Mouse (Mus musculus): Measurements from ENCODE around the gene Retsat.

The Retsat gene

DNA sequence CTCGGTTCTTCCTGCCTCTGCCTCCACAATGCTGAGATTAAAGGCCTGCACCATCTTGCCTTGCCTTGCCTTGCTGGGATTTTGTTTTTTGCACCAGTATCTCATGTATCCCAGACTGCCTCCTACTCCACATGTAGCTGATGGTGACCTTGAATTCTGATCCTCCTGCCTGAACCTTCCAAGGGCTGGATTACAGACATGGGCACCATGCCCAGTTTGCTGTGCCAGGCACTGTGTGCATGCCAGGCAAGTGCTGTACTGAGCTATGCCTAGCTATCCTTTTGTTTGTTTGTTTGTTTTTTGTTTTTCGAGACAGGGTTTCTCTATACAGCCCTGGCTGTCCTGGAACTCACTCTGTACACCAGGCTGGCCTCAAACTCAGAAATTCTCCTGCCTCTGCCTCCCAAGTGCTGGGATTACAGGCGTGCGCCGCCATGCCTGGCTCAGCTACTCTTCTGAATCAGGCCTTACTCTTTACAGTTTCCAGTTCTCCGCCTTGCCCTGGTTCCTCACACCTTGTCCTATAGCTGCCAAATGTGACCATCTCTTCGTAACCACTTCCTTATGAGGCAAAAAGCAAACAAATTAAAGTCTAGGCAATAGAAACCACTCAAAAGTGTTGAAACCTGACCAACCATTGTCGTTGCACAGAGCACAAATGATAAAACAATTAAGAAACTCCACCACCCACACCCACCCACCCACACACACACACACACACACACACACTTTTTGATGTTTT is 25.6 kb downstream of the Retsat start:
- DNase-seq (ENCODE audit: low read depth, low spot score) = no peak

DNA sequence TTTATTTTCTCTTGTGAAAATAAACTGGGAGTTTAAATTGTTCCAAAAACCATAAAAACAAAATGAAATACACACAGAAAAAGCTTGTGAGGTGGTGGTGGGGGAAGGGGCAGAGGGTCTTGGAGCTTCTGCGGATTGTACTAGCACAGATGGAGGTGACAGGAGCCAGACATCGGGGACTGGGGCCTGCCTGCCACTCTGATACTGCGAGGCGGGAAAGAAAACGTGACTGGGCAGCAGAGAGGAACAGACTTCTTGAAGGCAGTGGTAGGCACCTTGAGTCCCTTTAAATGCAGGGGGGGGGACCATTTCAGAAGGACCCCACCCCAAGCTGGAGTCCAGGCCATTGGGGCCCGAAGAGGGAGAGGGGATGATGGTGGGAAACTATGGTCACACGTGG is 28.1 kb downstream of the Retsat start:
- no peak for DNase-seq (ENCODE audit: low read depth, low spot score)

DNA sequence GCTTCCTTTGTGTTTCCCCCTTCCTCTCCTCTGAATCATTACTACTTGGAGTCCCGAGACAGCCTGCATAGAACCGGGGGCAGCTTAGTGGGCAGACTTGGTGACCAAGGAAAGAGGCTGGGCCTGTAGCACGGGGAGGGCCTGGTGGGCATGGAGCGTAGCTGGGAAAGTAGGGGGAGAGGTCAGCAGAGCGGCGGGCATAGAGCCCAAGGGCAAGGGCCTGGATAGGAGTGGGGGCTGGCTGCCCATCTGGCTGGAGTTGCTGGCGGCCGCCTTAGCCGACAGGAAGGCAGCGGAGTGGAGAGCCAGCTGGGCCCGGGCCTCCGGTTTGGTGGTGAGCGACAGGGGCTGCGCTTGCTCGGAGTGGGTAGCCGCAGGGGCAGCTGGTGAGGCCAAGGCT is 29.0 kb downstream of the Retsat start:
- no peak for DNase-seq (ENCODE audit: low read depth, low spot score)

DNA sequence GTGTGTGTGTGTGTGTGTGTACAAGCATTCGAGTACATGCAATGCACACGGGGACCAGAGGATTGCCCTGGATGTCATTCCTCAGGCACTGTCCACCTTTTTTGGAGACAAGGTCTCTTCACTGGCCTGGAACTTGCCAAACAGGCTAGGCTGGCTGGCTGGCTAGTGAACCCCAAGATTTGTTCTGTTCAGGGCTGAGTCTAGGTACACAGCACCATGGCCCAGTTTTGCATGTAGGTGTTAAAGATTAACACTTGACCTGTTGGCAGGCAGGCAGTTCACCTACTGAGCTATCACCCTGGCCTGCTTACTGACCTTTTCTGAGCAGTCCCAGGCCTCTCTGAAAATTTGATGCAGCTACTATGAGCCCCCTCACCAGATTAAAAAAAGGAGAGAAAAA is 32.1 kb downstream of the Retsat start:
- no peak for DNase-seq (ENCODE audit: low read depth, low spot score)

DNA sequence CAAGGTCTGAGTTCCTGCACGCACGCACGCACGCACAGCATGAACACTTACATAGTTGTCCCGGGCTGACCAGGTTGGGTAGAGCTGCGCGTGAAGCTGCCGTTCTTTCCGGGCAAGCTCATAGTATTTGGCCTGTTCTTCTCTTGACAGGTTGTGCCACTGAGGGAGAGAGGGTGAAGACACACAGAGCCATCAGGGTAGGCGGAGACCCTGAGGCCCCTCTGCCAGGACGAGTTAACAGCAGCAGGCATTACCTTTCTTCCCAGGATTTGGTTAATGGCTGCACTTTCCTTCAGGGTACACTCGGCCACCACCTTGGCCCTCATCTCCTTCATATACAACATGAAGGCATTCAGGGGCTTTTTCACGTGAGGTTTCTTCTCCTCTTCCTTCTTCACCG is 32.7 kb downstream of the Retsat start:
- DNase-seq (ENCODE audit: low read depth, low spot score) = no peak

DNA sequence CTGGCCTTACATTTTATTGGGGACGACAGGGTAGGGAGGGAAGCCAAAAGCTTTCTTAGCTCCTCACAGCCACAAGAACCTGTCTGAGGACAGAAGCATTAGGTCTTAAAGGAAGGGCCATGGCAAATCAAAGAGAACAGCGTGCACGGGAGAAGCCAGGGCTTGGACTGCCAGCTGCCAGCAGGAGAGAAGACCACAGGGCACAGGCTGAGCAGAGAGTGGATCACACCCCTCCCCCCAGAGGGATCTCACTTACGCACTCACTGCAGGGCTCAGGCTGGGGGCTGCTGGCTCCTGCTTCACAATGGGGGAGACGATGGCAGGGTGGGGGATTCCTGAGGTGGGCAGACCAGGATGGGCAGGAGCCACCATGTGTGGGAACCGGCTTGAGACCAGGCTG is 33.4 kb downstream of the Retsat start:
- DNase-seq (ENCODE audit: low read depth, low spot score) = no peak

DNA sequence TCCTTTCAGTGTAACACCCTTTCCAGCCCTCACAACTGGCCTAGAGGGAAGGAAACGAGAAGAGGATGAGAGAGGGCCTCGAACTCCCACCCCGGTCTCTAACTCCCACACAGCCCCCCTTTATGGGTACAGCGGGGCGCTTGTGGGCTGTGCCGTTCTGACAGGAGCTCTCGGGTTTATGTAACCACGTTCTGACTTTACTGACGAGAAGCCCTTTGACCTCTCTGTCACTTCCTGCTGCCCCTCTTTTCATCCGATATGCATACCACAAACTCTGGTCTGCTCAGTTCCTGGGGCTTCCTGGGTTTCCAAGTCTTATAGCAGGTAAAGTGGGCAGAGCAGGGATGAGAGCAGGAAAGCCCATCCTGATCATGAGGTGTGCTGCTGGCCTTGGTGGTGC is 36.0 kb downstream of the Retsat start:
- DNase-seq (ENCODE audit: low read depth, low spot score) = peak; percentile 36

DNA sequence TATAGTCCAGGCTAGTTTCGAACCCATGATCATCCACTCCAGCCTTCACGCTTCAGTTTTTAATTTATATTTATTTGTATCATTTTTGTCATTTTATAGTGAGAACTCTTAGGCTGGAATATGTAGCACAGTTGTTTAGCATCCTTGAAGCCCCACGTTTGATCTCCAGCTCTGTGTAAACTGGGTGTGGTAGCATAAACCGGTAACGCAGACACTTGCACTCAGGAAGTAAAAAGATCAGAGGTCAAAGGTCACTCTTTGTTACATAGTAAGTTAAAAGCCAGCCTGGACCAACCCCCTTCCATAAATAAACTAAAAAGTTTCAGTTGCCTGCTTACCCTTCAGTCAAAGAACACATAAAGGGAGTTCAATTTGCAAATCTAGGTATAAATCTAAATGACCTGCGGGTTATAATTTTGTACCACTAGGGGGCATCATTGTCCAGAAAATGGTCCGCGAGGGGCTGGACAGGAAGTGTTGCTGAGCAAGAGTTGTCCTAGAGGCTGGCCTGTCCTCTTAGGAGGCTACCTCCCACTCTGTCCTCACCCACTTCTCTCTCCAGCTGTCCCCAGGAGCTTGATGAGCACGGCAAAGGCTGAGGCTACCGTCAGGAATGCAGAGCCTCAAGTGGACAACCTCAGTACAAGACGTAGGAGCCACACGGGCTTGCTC is 37.6 kb downstream of the Retsat start:
- DNase-seq (ENCODE audit: low read depth, low spot score) = peak; percentile 70

DNA sequence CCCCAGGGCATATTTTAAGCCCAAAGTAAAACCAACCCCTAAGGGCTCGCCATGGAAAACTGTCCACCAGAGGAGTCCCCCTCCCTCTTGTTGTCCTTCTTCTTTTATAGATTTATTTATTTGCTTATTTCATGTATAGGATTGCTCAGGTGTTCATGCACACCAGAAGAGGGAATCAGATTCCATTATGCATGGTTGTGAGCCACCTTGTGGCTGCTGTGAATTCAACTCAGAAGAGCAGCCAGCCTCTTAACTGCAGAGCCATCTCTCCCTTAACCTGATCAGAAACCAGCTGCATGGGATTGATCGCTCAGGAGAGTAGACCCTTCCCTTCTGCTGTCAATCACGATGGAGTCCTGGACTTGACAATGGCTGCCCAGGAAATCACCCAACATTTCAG is 38.7 kb downstream of the Retsat start:
- DNase-seq (ENCODE audit: low read depth, low spot score) = peak; percentile 56

DNA sequence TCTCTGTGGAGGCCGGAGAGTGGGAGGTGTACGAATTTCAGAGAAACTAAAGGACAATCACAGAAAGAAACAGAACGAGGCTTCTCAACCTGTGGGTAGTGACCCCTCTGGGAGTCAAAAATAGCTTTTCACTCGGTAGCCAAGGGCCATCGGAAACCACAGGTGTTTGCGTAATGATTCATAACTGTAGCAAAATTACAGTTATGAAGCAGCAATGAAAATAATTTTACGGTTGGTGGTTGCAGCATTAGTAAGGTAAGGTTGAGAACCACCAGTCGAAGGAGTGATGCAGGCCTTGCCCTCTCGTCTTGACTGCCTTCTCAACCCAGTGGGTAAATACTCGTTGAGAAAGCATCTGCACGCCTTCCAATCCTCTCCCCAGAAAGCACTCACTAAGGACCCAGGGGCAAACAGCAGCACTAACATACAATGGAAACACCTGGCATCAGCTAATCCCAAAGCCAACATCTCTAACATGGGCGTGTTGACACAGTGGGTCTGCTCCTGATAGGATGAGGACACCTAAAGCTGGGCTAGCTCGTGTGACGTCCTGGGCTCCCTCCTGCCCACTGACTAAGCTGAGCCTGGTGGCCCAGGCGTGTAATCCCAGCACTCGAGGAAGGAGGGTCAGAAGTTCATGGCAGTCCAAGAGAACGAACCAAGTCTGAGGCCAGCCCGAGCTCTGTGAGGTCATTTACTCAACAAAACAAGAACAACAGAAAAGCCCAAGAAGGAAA is 43.1 kb downstream of the Retsat start:
- no peak for DNase-seq (ENCODE audit: low read depth, low spot score)

DNA sequence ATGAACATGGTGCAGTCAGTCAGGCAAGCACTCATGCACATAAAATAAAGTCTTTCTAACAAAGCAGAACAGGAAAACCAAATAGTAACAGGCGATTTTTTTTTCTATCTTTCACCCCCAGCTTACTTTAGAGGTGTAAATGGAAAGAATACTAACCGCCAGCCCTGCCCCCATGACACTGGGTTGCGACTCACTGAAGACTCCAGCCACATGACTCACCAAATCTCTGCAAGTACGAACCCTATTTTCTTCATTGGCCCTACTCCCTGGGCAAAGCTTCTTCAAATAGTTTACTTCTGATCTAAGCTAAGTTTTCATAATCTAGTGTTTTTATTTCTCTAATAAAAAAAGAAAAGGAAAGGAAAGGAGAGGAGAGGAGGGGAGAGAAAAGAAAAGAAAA is 46.3 kb downstream of the Retsat start:
- no peak for DNase-seq (ENCODE audit: low read depth, low spot score)

DNA sequence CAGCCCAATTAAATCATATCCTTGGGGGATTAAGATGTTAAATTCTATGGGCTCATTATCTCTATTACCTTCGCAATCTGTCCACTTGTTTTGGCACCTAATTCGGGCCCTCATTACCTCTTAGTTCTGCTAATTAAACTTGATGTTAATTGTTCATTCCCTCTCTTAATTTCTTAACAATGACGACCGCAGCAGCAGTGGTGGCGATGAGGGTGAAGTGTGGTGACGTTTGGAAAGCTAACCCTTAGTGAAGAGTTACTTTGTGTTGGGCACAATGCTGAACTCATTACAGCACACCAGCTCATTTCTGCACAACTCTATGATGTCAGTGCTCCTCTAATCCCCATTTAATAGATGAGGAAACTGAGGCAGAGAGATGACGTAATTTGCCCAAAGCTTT is 47.1 kb downstream of the Retsat start:
- DNase-seq (ENCODE audit: low read depth, low spot score) = no peak

DNA sequence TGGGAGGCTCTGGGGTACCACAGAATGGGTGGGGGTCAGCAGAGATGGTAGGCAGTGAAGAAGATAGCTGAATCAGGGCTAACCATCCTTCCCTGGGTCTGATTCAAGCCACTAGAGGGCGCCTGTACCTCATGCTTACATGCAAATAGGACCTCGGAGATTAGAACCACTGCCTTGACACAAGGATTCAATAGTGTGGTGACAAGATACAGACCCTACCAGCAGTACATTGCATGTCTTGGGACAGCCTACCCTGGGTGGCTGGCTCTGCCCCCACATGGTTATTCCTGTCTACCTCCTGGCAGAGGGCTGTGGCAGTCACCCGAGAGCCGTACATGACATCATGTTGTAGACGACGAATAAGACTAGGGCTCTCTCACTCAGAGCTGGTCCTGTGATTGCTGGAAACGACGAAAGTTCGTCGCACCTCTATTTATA is 49.1 kb downstream of the Retsat start:
- peak; percentile 83 for DNase-seq (ENCODE audit: low read depth, low spot score)

DNA sequence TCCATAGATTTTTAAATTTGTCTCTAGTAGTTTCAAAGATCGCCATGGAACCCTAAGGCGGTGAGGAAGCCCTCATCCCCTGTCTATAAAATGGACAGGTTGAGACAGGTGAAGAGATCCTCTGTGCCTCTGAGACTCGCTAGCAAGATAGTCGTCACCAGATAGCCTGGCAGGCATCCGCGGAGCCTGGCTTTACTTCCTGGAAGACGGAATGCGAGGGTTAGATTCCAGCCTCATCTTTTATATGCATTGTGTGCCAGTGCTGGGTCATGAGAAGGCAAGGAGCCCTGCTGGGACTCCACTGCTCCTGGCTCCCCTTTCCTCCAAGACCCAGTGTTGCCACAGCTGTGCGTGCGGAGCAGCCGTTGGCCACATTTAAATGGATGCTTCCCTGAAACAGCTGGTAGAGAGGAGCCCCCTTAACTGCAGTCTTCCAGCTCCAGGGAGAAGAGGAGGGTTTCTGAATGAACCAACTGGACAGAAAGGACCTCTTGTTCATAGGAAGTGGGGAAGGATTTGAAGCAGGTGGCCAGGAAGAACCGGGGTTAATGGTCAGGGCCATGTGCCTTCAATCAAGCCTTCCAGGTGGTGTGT is 49.8 kb downstream of the Retsat start:
- DNase-seq (ENCODE audit: low read depth, low spot score) = no peak

DNA sequence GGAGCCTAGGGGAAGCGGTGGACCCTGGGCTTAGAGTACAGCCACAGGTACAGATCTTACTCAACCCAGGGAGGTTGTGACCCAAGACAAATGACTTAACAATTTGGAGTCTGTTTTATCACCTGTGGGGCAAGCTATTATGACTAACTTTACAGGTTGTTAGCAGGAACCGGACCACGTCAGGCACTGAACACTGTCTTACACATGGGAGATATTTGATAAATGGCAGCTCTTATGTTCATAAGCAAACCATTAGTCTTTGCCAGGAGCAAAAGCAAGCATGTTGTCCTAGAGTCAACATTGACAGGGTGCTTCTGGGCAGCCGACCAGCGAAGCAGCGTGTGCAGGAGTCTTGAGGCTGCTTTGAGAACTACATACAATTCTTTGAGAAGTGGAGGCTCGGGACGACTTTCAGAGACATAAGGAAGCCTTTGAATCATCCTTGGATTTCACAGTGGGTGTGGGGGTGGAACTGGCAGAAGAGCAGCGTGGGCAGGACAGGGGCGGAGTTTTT is 52.1 kb downstream of the Retsat start:
- no peak for DNase-seq (ENCODE audit: low read depth, low spot score)

DNA sequence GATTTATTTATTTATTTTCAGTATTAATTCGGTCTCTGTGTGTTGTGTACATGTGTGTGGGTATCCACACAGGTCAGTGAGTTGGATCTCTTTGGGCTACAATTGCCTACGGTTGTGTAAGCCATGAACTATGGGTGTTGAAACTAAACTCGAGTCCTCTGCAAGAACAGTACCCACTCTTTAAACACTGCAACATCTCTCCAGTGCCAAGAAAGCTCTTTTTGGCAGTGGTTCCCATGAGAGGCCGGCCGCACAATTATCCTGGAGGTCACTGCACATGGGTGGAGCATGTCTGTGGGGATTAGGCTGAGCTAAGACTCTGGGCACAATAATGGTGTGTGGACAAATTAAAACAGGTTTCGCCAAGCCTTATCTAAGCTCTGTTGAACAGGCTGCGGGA is 55.1 kb downstream of the Retsat start:
- no peak for DNase-seq (ENCODE audit: low read depth, low spot score)

DNA sequence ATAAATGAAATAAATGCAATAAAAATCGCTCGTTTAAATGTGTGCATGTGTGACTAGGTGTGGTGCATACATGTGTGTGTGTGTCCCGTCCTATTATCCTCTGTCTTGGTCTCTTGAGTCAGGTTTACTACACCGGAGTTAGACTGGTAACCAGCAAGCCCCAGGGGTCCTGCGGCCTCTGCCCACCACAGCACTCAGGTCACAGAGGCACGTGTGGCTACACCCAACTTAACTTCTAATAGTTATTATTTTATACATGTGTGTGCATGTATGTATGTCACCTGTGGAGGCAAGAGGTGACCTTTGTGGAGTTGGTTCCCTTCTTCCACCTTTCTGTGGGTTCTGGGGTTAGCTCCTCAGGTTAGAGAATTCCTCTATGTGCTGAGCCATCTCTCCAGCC is 56.1 kb downstream of the Retsat start:
- DNase-seq (ENCODE audit: low read depth, low spot score) = no peak

DNA sequence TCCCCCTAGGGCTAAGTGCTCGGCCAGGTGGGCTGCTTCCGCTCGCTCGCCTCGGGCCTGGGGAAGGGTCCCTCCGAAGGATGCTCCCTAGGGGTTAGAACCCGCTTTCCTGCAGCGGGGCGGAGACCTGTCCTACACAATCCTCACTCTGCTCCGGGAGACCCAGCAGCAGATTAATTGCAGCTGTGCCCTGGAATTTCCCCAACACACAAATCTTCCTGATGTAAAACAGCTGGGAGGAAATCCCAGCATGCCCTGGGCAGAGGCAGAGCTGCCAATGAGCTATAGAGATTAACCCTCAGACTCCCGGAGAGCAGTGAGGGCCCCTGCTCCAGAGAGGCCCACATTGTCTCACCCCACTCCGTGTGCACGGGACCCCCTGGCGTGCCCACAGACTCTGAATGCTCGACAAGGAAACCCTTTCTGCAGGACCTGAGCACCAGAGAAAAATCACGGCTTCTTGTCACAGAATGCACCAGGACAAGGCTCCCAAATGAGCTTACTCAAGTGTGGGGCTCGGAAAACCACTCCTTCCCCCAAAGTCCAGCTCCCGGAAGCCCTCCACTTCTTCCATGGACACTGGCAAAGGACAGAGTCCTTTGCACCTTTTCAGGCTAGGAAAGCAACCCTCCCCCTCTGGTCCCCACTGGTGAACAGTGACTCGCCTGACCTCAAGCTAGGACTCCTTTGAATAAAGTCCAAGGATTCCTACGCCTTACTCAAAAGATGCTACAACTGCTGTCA is 57.2 kb downstream of the Retsat start:
- DNase-seq (ENCODE audit: low read depth, low spot score) = peak; percentile 20

DNA sequence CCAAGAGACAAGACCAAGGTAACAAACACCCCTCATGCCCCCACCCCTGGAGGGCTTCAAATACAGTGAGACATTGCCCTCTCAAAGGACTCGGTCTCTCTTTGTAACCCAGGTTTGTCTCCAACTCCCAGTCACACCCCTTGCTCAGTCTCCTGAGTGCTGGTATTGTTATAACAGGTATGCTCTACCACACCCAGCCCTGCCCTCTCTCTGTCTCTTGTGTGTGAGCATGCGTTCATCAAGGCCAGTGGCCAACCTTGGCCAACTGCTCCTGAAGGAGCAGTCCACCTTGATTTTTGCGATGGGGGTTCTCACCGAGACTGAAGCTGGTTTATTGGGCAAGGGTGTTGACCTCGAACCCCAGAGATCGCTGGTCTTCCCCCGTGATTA is 57.8 kb downstream of the Retsat start:
- DNase-seq (ENCODE audit: low read depth, low spot score) = no peak

DNA sequence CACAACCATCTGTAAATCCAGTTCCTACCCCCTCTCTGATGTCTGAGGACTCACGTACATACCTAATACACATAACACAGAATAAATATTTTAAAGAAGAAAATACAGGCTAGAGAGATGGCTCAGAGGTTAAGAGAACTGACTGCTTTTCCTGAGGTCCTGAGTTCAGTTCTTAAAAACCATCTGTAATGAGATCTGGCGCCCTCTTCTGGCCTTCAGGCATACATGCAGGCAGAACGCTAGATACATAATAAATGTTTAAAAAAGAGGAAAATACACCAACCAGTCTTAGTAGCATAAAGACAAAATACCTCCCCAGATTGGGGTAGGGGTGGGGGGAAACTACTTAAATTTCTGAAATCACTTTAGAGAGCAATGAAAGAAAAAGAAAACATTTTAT is 59.7 kb downstream of the Retsat start:
- DNase-seq (ENCODE audit: low read depth, low spot score) = peak; percentile 73

Measured in CD4-positive, CD25-positive, alpha-beta regulatory T cell, adult 2 months (primary cell).